Mouse (Mus musculus) left cerebral cortex, adult 11 months (tissue): Measurements from ENCODE around the gene Ppib.

Experiments
- DNase-seq: peaks from one replicate; pipeline ENCODE4 v3.0.0; 2022; ENCODE audit warnings: low spot score

The Ppib gene

DNA sequence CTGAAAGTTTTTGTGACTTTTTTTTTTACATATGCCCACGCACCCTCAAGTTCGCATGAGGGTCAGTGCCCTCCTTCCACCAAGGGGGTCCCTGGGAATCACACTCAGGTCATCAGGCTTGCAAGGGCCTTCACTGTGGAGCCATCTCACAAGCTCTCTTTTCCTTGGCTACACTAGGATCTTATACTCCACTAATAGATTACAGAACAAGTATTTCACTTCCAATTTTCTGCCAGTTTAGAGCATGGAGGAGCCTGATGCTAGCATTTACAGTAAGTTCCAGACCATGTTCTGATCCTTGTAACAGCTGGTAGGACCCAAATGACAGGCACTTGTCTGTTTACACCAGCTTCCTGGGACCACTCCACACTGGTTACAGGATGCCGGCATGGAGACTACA lies 18.1 kb downstream of the Ppib start:
- DNase-seq, result no peak

DNA sequence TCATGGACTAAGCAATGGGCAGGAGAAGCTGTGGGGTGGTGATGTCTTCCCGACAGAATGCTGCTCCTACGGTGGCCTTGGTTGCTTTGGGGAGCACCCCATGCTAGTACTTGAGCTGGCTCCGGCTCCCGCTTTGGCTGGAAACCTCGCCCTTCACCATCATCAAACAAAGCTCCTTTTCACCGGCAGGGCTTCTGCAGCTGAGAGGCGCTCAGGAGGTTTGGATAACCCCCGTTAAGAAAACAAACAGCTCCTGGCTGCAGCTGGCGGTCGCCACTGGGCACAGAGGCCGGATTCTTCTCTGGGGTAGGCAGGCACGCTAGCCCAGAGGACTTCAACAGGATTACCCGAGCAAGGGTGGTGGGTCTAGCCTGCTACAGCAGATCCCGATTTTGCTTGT lies 18.5 kb downstream of the Ppib start:
- DNase-seq, result no peak

DNA sequence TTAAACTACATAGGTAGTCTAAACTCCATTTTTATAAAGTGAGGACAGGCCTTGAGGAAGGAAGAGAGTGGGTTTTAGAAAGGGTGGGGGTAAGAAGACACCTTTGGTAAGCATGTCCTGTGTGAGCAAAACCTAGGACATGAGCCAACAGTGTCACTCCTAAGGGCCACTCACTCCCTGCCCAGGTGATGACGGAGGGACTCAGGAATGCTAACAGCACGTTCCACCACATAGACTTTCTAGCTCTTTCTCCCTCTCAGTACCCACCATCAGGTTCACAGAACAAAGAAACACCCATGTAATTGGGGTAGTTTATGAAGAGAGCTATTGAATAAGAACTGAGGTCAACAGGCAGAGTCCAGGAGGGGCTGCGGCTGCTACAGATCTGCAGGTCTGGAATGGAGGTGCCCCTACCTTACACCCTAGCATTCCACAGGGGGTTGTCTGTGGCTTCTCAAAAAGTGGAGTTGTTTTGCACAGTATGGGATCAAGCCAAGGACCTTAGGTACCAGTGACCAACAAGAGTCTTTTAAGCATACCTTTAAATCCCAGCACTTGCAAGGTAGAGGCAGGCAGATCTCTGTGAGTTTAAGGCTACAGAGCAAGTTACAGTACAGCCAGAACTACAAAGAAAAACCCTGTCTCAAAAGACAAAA lies 20.9 kb downstream of the Ppib start:
- DNase-seq, result no peak

DNA sequence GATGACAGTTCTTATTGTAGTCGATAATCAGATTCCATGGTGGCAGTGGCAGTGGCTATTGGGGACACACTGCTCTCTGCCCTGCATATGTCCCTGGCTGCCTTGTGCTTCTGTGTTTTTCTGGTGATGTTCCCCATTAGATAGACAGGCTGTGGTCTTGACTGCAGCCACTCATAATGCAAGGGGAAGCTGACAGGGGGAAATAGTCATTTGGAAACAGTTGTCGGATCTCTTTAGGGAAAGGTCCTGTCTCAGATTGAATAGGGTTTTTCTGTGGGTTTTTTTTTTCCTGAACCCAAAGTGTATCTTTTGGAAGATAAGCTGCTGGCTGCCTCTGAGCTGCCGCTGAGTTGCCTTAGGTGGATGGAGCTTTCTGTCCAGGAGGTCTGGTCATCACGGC lies 22.0 kb downstream of the Ppib start:
- no peak for DNase-seq

DNA sequence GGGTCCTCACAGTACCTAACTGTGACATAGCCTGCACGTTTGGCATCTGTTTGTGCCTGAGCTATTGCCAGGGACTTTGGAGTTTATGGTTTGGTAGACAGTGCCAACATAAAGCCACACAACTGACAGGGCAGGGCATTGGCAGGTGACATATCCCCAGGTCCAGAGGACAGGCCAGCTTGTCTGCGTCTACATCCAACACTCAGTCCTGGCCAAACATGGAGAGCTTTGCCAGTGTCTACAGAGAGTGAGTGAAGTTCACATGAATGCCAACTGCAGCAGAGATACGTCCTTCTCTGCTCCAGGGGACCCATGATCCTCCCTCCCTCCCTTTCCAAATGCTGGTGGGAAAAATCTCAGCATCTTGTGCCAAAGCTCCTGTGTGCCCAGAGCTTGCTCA lies 24.1 kb downstream of the Ppib start:
- no peak for DNase-seq

DNA sequence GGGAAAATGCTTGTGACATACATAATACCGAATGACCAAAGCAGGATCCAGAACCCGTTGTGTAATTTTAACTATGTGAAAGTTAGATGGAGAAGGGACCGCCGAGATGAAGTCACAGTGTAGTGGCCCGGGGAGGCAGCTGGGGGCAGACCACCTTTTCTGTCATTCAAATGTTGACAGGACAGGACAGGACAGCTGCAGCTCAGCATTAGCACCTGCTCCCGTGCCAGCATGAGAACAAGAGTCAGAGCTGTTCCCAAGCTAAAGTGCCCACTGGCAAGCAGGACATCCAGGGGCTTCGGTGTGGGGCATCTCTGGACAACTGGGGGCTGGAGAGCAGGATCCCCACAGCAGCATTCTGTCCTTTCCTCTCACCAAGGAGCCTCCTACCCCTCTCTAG lies 27.0 kb downstream of the Ppib start:
- no peak for DNase-seq

DNA sequence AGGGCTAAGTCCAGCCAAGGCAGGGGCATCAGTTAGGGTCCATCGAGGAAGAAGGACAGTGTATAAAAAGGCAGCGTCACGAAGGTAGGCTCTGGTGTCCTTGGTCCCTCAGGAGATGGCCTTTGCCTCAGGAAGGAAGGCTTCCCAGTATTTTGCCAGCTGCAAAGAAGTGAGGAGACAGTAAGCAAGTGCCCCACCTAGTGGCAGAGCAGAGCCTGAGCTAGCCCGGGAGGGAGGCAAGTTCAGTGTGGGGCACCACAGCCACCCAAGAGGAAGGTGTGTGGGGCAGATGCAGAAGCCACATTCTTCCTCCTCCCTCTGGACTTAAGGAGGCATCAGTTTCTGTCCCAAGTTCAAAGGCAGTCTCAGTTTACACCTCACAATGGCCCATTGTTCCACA lies 28.4 kb downstream of the Ppib start:
- DNase-seq, result no peak

DNA sequence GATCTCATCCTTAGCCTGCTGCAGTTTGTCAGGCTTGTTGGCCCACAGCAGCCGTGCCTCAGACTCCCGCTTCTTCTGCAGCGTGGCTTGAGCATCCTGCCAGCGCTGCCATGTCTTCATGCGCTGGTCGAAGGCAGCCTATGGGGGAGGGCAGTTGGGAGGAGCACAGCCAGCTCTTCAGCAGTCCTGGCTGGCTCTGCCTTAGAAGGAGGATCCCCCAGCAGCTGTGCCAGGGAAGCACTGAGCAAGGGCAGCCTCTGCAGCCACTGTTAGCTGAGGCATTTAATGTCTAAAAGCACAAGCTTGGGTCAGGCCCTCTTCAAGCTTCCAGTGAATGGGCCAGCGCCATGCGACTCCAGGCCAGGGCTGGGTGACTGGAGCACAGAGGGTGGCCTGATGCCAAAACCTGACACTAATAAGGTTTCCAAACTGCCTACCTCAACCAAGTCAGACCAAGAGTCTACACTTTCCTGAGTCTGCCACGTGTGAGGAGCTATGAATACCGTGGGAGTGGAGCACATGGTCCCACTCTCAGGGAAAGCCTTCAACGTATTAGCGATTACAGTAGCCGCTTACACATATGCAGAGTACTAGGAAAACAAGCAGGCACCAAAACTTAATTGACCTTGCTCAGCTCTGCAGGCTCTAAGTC lies 30.7 kb downstream of the Ppib start:
- no peak for DNase-seq

DNA sequence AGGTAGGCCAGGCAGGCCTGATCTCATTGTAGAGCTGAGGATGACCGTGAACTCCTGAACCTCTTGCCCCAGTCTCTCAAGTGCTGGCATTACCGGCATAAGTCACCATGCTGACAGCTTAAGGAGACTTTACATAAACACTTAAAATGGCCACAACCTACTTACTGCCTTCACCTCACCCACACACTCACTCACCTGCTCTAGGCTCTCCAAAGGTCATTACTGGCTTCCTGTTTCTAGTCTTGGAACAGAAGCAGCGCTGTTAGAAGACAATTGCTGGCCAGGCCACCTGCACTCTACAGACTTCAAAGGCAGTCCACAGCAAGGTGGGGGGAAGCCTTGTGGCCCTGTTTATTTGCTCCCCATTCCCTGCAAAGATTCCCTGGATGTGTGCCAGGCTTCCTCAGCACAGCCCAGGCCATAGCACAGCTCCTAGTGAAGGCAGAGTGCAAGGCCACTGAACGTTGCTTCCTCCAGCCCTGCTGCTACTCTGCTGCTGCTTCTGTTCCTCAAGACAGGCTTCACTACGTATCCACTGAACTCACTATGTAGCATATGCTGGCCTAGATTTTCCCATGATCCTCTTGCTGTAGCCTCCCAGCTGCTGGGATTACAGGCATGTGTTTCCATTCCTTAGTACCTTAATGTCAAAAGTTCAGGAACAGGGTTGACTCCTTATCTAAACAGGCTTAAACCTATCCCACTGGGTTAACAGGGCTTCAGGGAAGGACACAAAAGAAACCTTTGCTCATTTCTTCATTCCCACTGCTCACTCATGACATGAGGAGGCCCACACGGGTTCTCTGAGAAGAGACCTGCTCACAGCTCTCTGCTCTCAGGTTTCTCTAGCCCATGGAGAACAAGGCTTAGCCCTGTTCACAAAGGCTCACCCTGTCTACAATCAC lies 31.6 kb downstream of the Ppib start:
- no peak for DNase-seq

DNA sequence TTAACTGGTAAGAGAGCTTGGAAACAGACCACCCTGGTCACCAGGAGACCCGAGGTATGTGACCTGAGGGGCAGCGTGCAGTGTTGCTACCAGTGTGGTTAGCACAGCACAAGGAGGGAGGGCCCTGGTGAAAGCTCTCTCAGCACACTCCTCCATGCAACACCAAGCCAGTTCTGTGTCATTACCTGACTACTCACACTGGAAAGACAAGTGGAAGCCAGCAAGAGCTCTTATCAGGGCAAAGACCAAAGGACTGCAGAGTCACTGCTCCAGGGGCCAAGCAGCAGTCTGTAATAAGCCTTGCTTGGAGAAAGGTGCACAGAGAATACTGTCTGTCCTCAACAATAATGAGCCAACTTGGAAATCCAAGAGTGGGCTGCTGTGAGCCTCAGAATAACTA lies 32.6 kb downstream of the Ppib start:
- no peak for DNase-seq

DNA sequence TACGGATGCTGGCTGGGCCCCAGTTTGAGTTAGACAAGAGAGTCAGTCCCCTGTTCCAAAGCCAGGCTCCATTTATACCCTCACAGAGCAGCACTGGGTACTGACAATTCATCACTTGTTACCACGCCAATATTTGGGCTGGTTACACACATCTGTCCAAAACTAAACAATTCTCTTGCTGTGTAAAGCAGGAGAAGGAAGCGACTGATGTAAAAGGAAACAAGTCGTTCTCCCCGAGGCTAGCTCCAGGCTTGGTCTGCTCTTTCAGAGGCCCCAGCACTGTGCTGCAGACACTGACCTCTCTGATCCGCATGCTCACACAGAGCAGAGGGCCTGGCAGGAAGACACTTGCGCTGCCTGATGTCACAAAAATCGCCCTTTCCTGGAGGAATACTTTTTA lies 41.6 kb downstream of the Ppib start:
- DNase-seq, result peak; percentile 58

DNA sequence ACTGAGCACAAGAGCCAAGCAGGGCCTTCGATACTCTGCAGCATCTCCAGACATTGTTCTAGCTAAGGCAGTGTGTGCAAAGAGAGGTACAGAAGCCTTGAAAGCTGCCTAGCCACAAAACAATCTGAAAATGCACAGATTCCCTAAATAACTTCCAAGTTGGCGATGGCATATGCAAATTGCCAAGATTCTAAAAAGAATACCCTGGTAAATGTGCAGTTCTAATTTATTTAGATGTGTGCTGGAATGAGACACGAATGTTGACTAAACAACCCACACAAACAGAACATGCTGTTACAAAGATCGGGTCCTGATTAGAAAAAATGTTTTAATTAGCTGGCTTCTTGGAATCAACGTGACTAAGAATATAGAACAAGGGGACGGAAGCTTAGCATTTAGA lies 42.6 kb downstream of the Ppib start:
- no peak for DNase-seq

DNA sequence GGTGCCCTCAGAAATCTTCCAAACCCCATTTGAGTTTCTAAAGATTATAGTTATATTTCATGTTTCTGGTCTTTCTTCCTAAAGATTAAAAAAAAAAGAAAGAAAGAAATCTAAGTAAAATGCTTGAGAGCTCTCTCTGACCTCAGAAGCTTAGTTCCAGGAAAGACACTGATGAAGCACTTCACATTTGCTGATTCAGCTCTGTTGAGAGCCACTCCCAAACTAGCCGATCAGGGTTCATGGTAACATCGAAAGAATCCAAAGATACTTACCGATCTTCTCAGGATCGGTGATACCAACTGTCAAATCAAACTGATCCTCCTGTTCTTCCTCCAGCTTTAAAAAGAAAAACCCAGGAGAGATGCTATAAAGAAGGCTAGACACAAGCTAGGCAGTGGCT lies 44.6 kb downstream of the Ppib start:
- DNase-seq, result no peak

DNA sequence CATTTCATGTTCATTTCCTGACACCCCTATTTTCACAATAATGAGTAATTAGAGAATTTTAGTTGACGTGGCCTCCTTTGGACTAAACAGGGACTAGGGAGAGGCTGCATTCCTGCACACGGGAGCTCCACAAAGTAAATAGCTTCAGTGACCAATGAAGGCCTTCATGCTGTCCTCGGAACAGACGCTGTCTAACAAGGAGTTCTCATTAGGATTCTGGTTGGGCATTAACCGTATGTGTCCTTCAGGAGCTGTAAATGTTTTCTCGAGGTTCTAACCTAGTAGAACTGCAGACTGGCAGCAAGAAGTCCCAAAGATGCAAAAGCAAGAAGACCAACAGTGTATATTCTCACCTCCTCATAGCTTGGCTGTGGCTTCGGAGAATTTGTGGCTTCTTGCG lies 45.1 kb downstream of the Ppib start:
- DNase-seq, result no peak

DNA sequence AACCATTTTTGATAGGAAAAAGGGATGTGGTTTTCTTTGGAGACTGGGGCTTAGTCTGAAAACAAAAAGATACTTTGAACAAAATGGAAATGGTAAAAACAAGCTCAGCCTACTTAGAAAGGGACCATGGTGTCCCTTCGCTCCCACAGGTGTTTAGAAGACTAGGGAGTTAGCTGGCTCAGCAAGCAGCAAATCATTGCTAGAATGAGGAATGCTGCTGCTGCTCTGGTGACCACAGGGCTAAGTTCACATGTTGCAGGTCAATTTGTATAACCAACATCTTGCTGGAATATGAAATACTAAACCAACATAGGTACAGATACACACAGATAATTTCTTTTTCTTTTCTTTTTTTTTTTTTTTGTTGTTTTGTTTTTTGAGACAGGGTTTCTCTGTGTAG lies 49.6 kb downstream of the Ppib start:
- no peak for DNase-seq

DNA sequence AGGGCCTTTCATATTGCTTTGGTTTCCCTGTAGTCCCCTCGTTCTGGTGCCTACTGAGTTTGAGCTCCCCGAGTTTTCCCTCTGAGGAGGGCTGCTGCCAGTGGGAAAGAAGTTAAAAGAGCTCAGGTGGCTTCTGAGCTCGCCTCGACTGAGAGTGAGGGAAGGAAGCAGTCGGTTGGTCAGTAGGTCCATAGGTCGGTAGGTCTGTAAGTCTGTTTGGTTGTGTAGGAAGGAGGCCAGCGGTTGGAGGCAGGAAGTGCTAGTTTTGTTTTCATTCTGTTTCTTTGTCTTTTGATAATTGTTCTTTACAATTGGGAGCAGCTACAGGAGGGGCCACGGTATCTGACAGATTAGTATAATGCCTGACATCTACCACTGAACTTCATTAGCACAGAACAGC lies 50.1 kb downstream of the Ppib start:
- DNase-seq, result no peak

DNA sequence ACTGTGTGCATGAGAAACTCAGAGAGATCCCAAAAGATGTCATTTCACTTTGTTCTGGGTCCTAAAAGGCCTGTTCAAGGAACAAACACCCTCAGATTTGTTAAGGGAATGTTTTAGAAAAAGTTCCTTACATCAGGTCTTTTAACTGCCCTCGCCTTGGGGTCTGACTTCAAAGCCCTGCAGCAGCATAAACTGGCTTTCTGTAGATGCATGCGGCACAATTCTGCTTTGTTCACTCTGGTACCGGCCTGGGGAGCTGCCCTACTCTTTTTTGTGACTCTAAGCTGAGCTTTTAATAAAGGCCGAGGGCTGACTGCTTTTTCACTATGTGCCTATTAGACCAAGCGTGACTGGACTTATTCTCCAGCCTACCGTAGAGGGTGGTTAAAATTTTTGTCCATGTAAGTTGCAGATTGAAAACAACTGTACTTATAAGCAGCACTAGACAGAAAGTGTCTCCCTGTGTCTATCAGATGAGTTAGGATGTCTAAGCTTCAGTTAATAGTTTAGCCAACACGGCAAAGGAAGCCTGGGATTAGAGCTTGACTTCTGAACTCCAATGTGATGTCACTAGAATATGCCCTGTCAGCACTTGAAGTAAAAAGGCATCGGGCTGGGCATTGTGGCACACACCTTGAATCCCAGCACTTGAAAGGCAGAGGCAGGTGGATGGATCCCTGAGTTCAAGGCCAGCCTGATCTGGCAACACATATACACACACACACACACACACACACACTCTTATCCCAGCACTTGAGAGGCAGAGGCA lies 50.8 kb downstream of the Ppib start:
- DNase-seq, result no peak

DNA sequence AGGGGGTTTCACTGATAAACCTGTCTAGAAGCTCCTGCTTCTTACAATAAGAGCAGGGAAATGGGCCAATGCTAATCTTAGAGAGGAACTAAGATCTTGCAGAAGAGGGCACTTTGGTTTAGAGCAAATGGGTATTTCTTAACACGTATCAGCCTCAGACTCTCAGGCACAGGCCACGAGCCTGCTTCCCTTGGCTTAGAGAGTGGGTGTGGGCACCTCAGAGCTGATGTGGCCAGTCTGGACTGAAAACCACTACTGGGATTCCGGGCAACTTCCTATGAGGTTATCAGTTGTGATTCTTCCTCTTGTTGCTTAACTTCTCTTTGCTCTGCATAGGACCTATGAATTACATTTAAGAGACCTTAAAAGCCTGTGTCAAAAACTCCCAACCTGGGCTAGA lies 54.3 kb downstream of the Ppib start:
- no peak for DNase-seq
